Mouse (Mus musculus) layer of hippocampus, postnatal 25 days (tissue): ENCODE data around the gene Zfpl1. TPM values are rescaled to one million over a fixed set of nuclear protein-coding genes. Genes with fewer than 3 reads are reported as not detected.

Experiments used
- DNase-seq, 2 experiments: peaks; one replicate each; pipeline ENCODE4 v3.0.0; 2022; ENCODE audit warnings: mixed read lengths in 2 of 2, low spot score in 1 of 2; ENCODE audit errors: extremely low spot score in 1 of 2
- total RNA-seq, 2 experiments: library from RNA; stranded (reverse); gene quantifications; 2 replicates each; pipeline ENCODE4 v1.2.3; 2021

The Zfpl1 gene
- total RNA-seq, 2 experiments from 2014 or later = 37.1 to 44.2 TPM

DNA sequence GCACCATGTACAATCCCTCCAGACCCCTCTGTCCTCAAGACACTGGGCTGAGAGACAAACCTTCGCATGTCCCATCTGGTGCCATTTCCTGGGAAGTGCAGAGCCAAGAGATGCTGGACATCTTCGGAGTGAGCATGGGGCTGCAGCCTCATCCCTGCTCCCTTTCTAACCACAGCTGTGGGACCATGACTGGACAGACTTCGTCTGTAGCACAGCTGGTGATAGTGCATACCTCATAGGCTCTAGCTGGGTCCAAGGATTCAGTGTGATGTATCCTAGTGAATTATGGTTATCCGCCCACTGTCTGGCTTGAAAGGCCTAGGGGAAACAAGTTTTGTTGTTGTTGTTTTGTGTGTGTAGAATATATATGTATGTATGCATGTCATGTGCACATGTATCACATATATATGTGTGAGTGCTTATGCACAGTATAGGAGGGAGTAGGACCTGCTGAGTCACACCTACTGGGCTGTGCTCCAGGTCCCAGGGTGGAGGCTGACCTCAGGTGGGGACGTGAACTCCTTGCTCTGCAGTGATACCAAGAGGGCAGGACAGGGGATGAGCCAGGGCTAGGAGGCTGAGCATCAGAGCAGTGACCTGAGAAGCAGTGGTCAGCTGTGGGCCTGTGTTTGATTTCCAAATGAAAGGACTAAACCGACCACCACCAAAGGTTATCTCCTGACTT, 17.6 kb upstream of the Zfpl1 start:
- no peak for DNase-seq

DNA sequence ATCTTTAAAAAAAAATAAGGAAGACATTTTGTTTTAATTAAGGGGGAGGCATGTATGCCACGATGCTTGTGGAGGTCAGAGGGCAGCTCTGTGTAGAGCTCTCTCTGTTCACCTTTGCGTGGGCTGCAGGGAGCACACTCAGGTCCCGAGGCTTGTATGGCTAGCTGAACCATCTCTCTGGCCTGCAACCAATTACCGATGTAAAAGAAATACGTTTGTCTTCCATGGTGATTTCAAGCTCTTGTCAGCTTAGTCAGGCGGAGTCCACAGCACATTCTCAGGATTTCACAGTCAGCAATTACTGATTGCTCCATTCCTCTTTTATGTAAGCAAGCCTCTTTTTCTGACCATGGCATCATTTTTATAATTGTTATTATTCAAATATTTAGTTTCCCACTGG, 16.4 kb upstream of the Zfpl1 start:
- DNase-seq = no peak

DNA sequence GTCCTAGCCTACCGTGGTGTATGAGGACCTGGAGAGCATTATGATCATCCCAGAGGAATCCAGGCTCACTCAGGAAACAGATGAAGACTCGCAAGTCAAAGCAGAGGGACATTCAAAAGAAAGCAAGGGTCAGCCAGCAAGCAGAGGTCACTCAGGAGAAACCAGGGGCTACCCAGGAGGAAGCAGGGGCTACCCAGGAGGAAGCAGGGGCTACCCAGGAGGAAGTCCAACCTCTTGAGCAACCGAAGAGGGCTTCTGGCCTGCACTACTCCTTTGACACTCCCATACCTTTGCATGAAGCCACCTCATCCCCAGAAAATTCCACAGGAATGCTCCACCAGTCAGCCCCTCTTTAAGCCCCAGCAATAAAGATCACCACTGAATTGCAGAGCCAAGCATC, 13.1 kb upstream of the Zfpl1 start:
- DNase-seq = no peak

DNA sequence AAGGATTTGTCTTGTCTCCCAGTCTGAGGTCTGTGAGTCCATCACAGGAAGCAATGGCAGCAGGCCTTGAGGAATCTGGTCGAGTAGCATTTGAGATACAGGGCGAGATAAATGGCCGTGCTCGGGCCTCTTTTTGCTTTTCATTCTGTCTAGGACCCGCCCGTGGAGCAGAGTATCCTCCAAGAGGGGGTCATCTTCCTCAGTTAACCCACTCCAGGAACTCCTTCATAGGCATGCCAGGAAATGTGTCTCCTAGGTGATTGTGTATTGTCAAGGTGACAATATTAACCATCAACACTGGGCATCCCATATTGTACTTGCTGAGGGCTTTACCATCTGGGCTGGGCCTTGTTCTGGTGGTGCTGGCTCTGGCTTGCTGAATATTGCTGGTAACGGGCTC, 9.4 kb upstream of the Zfpl1 start, which contains the start of gene AC131692.1:
Gene AC131692.1 (plus strand): TSS at position 301 of the 400 bp plus-strand sequence.
- DNase-seq = no peak

DNA sequence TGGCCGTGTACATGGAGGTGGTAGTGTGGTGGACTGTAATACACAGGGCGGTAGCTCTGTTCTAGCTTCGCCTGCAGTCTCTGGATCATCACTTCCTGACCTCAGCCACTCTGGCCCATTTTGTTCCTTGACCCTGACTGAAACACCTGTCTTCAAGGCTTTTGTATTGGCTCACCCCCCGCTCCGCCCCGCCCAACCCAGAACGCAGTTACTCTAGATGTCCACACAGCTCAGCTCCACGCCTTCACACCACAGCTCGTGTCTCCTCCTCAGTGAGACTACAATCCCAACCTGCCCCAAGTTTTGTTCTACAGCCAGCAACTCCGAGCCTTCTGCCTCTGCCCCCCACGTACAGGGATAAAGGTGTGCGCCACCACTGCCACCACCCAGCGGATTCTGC, 4.1 kb upstream of the Zfpl1 start:
- DNase-seq = no peak

DNA sequence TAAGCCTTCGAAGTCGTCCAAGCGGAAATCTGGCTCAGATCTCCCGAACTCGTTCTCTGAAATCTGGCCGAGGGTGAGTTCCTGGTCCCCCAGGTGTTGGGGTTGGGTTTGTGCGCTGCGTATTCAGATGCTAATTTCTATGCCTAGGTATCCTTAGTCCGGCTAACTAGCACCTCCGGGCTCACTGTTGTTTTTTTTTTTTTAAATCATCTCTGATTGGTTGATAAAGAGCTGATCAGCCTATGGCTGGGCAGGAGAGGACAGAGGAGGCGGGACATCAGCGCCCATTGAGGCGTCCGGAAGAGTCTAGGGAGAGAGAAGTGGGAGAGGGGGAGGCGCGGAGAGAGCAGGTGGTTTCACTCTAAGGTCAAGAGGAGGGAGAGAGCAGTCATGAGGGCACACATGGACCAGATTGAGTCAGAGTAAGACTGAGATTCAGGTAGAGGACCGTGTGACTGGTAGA, 692 bp upstream of the Zfpl1 start:
- DNase-seq = no peak

DNA sequence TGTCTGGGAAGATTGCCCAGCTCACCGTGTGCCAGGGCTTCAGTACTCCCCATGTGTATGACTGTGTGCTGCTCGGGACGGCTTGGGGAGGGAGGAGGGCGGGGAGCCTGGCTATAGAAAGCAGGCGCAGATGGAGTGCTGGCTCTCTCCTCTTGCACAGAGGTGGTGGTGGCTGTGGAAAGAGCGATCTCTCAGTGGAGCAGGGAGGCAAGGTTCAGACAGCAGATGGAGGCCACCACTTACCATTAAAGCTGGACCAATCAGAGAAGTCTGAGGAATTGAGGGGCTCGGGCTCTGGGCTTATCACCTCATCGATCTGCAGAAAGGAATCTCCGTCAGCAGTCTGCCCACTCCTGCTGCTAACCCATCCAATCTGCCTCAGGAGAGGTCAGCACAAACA, 2.6 kb downstream of the Zfpl1 start, which contains the start of gene Gm28374:
Gene Gm28374 (minus strand): TSS at position 101 of the 400 bp plus-strand sequence.
- no peak for DNase-seq

DNA sequence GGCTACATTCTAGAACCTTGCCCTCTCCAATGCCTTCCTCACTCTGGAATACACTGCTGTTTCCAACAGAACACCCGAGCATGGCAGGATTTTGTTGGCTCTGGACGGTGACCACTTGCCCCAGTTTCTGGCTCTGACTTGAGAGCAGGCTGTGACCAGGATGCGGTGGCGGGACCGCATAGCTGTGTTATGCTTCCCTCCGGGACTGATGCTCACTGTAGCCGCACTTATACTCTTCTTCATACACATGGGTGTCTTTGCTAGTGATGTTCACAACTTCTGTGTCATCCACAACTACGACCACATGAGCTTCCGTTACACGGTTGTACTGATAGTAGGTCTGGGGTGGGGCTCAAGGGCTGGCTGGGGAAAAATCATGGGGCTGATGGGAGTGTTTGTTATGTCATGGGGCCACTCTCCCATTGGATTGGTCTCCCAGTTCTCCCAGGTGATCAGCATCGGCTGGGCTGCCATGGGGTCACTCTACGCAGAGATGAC, 4.7 kb downstream of the Zfpl1 start, which contains the start of gene Tmem262:
Gene Tmem262 (plus strand): TSS at position 51 of the 498 bp plus-strand sequence.
- DNase-seq = no peak

DNA sequence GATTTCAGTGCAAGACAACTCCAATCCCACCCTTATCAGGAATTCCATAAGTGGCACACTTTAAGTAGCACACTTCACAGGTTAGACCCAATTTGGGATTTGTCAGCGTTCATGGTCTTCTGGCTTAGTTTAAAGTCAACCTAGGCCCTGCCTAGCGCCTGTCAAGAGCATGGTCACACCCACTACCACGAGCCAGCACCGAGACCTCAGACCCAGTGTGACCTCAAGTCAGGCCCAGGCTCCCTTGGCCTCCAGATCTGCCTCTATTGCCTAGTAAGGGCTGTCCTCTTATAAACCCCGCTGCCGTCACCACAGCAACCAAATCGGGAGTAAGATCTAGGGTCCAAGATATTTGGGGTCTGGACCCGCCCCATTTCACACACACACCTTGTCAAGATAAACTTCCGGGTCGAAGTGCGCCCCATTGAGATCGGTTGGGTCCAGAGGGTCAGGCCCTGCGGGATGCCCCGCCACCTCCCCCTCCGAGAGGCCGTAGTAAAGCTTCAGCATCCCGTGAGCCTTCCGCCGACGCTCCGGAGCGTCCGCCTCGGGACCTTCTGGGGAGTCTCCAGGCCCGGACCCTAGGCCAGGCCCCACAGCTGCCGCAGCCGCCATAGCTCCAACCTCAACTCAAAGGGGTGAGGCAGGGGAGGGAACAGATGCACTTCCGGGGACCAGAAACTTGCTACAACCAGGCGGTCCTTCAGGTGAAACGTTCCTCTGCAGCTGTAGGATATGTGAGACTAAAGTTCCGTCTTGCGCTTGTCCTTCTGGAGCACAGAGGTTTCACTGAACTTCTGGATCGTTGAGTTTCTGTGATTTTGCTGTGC, 8.0 kb downstream of the Zfpl1 start, which contains the start of gene Vps51:
Gene Vps51 (minus strand): TSS at position 668 of the 830 bp plus-strand sequence.
- peak; percentile 67 to 80 for DNase-seq

DNA sequence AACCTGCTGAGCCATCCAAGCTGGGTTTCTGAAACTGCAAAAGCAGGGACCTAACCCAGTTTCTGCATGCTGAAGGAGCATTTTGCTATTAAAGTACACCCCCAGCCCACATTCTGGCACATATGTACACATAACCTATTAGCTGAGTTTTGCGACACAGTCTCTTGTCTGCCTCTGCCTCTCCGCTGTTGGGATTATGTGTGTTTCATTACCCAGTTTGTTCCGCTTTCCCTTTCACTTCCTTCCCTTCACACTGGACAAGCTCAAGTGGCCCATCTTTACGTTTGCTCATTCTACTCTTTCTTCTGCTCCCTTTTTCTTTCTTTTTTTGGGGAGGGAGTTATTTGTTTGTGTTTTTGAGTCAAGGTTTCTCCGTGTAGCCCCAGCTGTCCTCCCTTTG, 10.9 kb downstream of the Zfpl1 start:
- DNase-seq = no peak

DNA sequence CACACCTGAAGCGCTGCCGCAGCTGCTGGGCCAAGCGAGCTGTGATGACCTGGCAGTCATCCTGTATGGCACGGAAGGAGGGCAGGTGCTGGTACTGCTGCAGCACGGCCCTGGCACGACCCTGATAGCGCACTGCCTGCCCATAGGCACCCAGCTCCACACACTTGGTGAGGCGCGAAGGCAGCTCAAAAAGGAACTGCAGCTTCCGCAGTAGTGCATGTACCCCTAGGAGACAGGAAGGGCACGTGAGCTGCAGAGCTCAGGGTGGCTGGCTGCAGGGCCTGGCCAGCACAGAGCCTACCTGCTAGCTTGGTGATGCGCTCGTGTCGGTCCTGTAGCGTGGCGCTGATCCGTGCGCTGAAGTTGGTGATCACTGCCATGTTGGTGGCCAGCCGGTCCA, 13.5 kb downstream of the Zfpl1 start:
- no peak for DNase-seq

DNA sequence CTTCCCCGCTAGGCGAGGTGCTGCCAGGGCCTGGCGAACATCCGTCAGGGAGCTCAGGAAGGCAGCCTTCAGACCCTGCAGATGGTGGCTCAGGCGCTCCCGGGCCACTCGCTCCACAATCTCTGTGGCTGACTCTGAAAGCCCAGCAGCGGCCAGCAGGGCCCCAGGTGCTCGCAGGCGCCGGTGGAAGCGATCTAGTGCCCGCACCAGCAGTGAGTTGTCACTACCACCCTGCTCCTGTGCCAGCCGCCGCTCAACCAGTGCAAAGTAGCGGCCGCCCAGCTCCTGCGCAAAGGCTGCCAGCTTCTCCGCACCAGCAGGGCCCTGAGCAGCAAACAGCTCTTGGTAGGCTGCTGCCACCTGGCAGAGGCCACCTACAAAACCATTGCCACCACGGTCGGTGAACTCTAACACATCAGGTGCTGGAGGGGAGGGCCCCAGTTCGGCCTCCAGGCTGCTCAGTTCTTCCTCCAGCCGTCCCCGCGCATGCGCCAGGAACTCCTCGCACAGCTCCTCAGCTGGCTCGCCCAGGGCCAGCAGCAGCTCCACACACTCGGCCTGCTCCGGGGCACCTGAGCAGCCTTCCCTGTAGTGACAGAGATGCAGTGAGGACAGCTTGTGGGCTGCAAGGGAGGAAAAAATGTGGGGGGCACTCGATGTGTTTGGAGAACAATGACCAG, 14.0 kb downstream of the Zfpl1 start:
- no peak for DNase-seq

DNA sequence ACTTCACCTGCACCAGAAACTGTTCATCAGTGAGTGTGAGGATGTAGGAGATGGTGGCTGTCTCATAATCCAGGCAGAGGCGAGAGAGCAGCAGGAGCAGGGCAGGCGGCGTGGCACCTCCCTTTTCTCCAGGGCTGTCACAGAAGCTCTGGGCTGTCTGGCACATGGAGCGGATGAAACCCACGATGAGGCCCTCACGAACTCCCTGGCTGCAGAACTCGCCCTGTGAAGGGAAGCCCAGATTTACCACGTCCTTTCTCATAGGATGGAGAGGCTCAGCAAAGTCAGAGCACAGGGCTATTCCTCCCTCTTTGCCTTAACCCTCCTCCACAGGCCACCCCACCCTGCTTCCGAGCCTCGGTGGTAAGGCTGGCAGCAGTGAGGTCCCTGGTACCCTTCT, 14.9 kb downstream of the Zfpl1 start:
- no peak for DNase-seq

DNA sequence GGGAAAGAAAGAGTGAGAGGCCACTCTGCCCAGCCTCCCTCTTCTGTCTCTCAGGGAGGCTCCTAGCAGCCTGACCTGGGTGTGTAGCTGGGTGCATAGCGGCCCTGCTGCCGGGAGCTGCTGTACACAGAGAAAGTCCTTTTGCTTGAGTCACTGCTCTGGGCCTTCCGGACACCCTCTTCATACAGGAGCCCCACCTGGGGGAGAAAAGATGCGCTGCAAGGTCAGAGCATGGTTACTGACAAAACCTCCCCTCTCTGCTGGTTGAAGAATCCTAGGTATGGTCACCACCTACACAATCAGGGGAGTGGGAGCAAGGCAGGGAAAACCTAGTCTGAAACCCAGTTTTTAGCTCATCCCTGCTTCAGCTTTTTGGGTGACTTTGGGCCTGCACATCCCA, 15.8 kb downstream of the Zfpl1 start:
- DNase-seq = no peak

DNA sequence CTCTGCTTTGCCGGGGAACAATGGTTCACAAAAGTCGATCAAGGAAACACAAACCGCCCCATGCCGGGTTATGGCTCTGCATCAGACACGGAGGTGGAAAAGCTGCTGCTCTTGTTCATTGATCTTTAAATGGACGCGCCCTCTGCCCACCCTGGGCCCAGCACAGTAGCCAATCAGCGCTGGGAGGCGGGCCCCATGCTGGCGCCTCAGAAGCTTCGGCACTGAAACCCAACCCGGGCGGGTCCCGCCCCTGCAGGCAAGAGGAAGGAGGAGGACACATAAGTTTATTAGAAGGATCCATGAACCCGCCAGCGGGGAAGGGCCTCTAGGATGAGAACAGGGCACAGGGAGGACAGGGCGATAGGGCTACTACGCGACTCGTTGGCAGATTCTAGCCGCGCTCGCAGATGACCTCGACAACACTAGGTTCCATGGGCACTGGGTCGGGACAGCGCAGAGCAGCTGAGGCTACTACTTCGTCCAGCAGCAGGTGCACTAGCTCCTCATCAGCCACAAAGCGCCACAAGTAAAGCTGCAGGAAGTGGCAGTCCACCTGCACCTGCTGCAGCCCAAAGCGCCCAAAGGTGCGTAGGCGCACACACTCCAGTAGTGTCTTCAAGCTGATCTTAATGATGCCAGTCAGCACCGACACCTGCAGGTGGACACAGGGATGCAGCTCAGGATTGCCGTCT, 16.9 kb downstream of the Zfpl1 start, which contains the start of gene Tm7sf2:
Gene Tm7sf2 (minus strand): TSS at position 650 of the 692 bp plus-strand sequence.
- peak; percentile 70 to 73 for DNase-seq

DNA sequence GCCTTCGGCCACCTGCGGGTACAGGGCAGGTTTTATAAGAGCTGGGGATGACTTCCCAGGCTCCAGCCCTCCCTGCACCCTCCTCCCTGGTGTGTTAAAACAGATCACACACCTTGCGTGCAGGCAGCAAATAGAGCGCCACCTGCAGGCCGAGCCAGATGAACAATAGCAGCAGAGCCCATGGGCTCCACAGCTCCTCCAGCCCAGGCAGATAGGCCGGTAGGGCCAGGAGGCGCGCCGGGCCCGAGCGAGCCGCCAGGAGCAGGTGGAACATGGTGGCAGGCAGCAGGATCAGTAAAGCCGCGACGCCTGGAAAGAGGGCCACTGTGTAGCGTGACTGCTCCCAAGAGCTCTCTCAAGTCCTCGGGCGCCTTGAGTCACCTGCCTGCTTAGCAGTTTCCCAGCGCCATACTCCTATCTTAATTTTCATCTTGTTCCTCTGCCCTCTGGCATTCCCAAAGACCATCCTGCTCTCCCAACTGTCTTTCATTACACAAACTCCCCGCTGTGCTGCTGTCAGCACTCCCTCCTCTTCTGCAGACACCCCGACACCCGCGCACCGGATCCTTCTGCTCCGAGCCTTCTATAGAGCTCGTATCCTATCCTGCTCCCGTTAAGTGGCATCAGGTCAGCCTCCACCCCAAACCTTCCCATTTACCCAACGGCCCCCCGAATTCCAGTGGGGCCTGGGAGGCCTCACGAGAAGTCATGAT, 17.6 kb downstream of the Zfpl1 start:
- DNase-seq = peak; percentile 73 to 85

DNA sequence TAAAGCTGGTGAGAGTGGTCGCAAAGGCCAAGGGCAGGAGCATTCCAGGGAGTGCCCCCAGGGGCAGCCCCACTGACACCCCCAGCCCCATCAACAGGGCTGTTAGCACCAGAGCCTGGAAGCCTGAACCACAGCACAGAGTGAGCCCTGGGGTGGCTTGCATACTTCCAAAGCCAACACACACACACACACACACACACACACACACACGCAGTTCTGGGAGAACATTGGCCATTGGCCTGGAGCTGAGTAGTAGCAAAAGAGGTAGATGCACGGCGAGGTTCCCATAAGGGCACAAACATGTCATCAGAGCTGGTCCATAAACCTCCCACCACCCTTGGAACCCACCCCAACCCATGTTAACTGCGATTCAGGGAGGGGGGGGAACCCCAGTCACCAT, 18.2 kb downstream of the Zfpl1 start:
- no peak for DNase-seq

DNA sequence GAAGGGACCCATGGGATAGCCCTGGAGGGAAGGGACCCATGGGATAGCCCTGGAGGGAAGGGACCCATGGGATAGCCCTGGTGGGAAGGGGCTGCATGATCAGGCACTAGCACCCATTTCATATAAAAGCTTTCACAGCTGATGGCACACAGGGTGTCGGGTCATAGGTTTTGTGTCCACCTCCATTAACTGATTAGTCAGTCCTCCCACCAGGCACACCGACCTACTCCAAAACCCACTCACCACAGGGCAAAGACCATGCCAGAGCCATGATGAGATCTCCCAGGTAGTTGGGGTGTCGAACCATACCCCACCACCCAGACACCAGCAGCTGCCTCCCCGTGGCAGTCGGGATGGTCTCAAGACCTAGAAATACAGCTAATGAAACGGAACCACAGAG, 21.7 kb downstream of the Zfpl1 start:
- no peak for DNase-seq

DNA sequence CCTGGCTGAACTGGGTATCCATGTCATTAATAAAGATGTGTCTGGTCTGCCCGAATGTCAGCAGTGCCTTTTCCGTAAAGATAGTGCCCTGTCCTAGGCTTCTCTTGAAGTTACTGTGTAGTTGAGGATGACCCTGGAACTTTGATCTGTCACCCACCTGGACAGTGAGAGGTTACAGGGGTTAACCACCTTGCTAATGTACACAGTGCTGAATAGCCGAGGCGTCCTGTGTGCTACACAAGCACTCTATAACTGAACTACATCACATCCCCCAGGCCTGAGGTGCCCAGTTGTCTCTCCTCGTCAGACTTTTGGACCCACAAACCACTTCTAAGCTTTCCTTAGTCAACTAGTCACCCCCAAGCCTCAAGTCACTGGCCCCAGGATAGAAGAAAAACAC, 22.3 kb downstream of the Zfpl1 start:
- no peak for DNase-seq
